Mouse (Mus musculus) cortical plate, adult 2 months (tissue): ENCODE results near the gene Irs3. TPM values are rescaled to one million over a fixed set of nuclear protein-coding genes. Genes with fewer than 3 reads are reported as not detected.

Experiments used
- H3K27ac ChIP-seq: fragments of 200-500 bp; 2 replicates; pipeline ENCODE4 v1.5.1; 2012; ENCODE audit warnings: low read length, control low read depth, inconsistent platforms; ENCODE audit not compliant: insufficient read depth
- H3K4me1 ChIP-seq: fragments of 200-500 bp; 2 replicates; pipeline ENCODE4 v1.6.1; 2011; ENCODE audit warnings: low read length; ENCODE audit not compliant: control insufficient read depth, insufficient read depth
- H3K4me3 ChIP-seq: fragments of 200-500 bp; 2 replicates; pipeline ENCODE4 v1.5.1; 2011; ENCODE audit warnings: mild to moderate bottlenecking, low read length, control low read depth; ENCODE audit not compliant: insufficient read depth
- CTCF ChIP-seq: fragments of 200-500 bp; IDR thresholded peaks from 2 replicates; pipeline ENCODE4 v1.5.1; 2011; ENCODE audit warnings: mild to moderate bottlenecking, control low read depth, low read length; ENCODE audit not compliant: insufficient read depth; ENCODE audit errors: extremely low read depth
- POLR2A ChIP-seq: fragments of 200-500 bp; IDR thresholded peaks from 2 replicates; pipeline ENCODE4 v1.6.1; 2011; ENCODE audit warnings: mild to moderate bottlenecking, low read length, control low read depth; ENCODE audit not compliant: insufficient read depth; ENCODE audit errors: extremely low read depth
- polyA plus RNA-seq: library from polyadenylated mRNA; depleted of rRNA; stranded (reverse); fragments of >200 nt; gene quantifications from 2 replicates; pipeline ENCODE4 v1.2.3, GENCODE M21; 2012

Irs3 gene
- polyA plus RNA-seq, 1 experiment = 0.25 TPM

DNA sequence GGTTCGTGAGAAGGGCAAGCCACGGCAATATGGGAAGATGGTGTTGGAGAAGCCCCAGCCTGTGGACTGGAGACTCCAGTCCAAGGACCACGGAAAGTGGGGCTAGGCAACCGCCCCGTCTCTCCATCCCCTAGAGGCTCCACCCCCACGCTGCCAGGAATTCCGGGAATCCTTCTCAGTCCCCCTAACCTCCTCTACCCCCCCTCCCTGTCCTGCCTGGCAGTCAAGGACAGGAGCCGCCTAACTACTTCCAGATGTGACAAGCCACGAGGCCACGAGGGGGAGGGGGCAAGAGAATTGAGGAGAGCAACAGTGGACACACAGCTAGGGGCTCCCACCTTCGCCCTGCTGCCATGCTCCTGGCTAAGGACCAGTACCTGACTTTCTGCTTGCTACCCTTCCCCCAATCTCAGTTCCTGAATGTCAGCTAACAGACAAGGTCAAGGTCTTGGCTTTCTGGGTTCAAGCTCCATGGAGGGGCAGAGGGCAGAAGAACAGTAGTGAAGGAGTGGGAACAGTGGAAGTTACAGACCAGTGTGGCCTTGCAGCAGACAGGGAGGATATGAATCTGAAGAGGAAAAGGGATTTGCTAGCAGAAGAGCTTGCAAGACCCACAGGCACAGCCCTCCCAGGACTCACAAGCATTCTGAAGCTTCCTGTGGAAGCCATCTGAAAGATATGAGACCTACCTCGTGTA, 34.8 kb downstream of the Irs3 start:
- Histone ChIP-seq H3K4me3 (no peak overlapping the region), H3K27ac (no peak overlapping the region), H3K4me1 (no peaks in the 10 kb centered on the region)
- TF ChIP-seq POLR2A = no peak
- no peak for TF ChIP-seq CTCF

GRCm38 (mm10) chr5:137610056-137610455, 35.5 kb downstream of the Irs3 start:
- H3K27ac ChIP-seq = no peak overlapping the region
- no peak overlapping the region for H3K4me3 ChIP-seq
- H3K4me1 ChIP-seq = no peaks in the 10 kb centered on the region
- TF ChIP-seq CTCF (no peak), POLR2A (no peak)

- Histone ChIP-seq H3K4me3 (no peak overlapping the region), H3K4me1 (no peaks in the 10 kb centered on the region), H3K27ac (no peak overlapping the region)
- TF ChIP-seq POLR2A = no peak
Measured at GRCm38 (mm10) chr5:137609292-137609691, 36.2 kb downstream of the Irs3 start.

GRCm38 (mm10) chr5:137608654-137609190, 36.8 kb downstream of the Irs3 start:
- TF ChIP-seq POLR2A (no peak), CTCF (no peak)
- Histone ChIP-seq H3K4me3 (no peak overlapping the region), H3K4me1 (no peaks in the 10 kb centered on the region), H3K27ac (no peak overlapping the region)

GRCm38 (mm10) chr5:137607860-137608653, 37.5 kb downstream of the Irs3 start:
- H3K4me1 ChIP-seq = no peaks in the 10 kb centered on the region
- no peak overlapping the region for H3K4me3 ChIP-seq
- no peak for TF ChIP-seq CTCF
- no peak for TF ChIP-seq POLR2A

GRCm38 (mm10) chr5:137601365-137601729, 44.2 kb downstream of the Irs3 start:
- Histone ChIP-seq H3K27ac (no peak overlapping the region), H3K4me3 (peak overlapping the region; percentile 71), H3K4me1 (peaks cover 4% of the 10 kb centered on the region)
- TF ChIP-seq POLR2A = no peak
- TF ChIP-seq CTCF = no peak

More at GRCm38 (mm10) chr5:137607860-137608653, 37.5 kb downstream of the Irs3 start:
- no peak overlapping the region for H3K27ac ChIP-seq

DNA sequence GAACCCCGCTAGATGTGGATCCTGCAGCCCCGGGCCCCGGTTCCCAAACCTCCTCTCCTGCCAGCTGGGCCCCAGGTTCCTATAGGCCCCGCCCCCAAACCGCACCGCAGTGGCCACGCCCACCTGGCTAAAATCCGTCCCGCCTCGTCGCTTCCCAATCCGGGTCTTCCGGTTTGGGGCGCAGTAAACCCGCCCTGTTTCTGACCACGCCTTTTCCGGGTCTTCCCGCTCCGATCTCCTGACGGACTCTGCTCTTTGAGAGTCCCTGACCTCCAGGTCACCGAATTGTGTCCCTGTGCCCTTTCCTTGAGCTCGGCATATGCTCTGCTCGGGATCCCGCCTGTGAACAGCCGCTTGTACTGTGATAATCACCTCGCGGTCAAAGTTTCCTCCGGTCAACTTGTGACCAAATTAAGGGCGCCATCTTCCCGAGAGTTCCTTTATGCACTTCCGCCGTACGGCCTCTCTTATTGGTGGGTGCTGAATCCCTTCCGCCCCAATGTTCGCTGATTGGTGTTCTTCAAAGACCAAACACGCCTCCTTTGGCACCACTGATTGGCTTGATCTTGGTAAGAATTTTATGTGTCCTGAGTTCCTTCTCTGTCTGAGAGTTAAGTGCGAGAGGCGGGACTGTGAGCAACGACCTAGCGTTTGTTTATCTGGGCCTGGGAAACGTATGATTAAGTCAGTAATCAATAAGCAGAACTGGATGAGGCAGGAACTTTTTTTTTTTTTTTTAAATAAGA, 44.7 kb downstream of the Irs3 start, which contains the start of gene Mospd3:
TSS of gene Mospd3 (minus strand) at position 440 of the 746 bp plus-strand sequence.
- no peak for TF ChIP-seq CTCF
- TF ChIP-seq POLR2A = peak; percentile 52; the same call in 1 of the 2 replicates
- Histone ChIP-seq H3K4me3 (peak within 1 kb of the TSS; percentile 71), H3K27ac (peak within 1 kb of the TSS; percentile 58), H3K4me1 (peaks cover 4% of the 10 kb centered on the region)

- TF ChIP-seq POLR2A (no peak), CTCF (no peak)
- Histone ChIP-seq H3K4me1 (peaks cover 4% of the 10 kb centered on the region), H3K4me3 (peak overlapping the region; percentile 71), H3K27ac (no peak overlapping the region)
Measured at GRCm38 (mm10) chr5:137600281-137600618, 45.3 kb downstream of the Irs3 start.

DNA sequence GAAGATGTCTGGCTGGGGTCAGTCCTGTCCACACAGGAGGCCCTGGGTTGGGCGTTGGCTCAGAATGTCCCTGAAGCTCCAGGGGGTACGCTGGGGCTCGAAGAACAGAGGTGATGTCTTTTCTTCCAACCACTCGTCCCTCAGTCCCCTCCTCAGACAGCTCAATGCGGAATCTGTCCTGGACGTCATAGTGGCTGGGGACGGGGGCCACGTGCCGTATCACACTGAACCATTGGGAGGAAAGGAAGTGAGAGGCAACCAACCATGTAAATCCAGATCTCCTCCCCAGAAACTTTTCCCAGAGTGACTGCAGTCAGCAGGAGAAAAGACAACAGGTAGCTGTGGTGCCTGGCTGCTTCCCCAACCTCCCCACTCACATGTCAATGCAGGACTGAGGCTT, 45.9 kb downstream of the Irs3 start:
- TF ChIP-seq POLR2A (no peak), CTCF (no peak)
- no peak overlapping the region for H3K27ac ChIP-seq

More for the DNA sequence above, 45.9 kb downstream of the Irs3 start:
- Histone ChIP-seq H3K4me1 (peaks cover 4% of the 10 kb centered on the region), H3K4me3 (peak overlapping the region; percentile 71)
